Mouse (Mus musculus) c-Kit-positive CD71-positive TER-119-positive erythroid progenitor cells, embryonic 14.5 days (primary cell): ENCODE results near the gene Ptprt.

ENCODE experiments used
- DNase-seq: peaks from one replicate; pipeline ENCODE4 v3.0.0-alpha.2; 2013; ENCODE audit warnings: low spot score

Ptprt gene

GRCm38 (mm10) chr2:162411014-162411413 is 249.9 kb downstream of the Ptprt start:
- DNase-seq: no peak

- no peak for DNase-seq
Observed at GRCm38 (mm10) chr2:162409245-162409644, 251.7 kb downstream of the Ptprt start.

GRCm38 (mm10) chr2:162401316-162402100 is 259.4 kb downstream of the Ptprt start:
- no peak for DNase-seq

- no peak for DNase-seq
Observed at GRCm38 (mm10) chr2:162394601-162395000, 266.3 kb downstream of the Ptprt start.

GRCm38 (mm10) chr2:162391834-162392233 is 269.1 kb downstream of the Ptprt start:
- no peak for DNase-seq

- DNase-seq: no peak
Observed at GRCm38 (mm10) chr2:162377309-162377708, 283.6 kb downstream of the Ptprt start.

- DNase-seq: no peak
Observed at GRCm38 (mm10) chr2:162349047-162349446, 311.9 kb downstream of the Ptprt start.

GRCm38 (mm10) chr2:162341846-162342245 is 319.1 kb downstream of the Ptprt start:
- DNase-seq: no peak

GRCm38 (mm10) chr2:162340231-162340630 is 320.7 kb downstream of the Ptprt start:
- DNase-seq: no peak

GRCm38 (mm10) chr2:162332066-162332683 is 328.8 kb downstream of the Ptprt start:
- DNase-seq: no peak

- DNase-seq: no peak
Observed at GRCm38 (mm10) chr2:162329430-162329829, 331.5 kb downstream of the Ptprt start.

- DNase-seq: no peak
Observed at GRCm38 (mm10) chr2:162322411-162322810, 338.5 kb downstream of the Ptprt start.

- no peak for DNase-seq
Observed at GRCm38 (mm10) chr2:162307996-162308395, 353.0 kb downstream of the Ptprt start.

- no peak for DNase-seq
Observed at GRCm38 (mm10) chr2:162294070-162294469, 366.9 kb downstream of the Ptprt start.

GRCm38 (mm10) chr2:162282606-162283005 is 378.3 kb downstream of the Ptprt start:
- DNase-seq: no peak

- no peak for DNase-seq
Observed at GRCm38 (mm10) chr2:162282121-162282520, 378.8 kb downstream of the Ptprt start.

- no peak for DNase-seq
Observed at GRCm38 (mm10) chr2:162273826-162274225, 387.1 kb downstream of the Ptprt start.

GRCm38 (mm10) chr2:162251272-162251671 is 409.7 kb downstream of the Ptprt start:
- no peak for DNase-seq

- no peak for DNase-seq
Observed at GRCm38 (mm10) chr2:162248296-162248695, 412.7 kb downstream of the Ptprt start.

- DNase-seq: no peak
Observed at GRCm38 (mm10) chr2:162222476-162222875, 438.5 kb downstream of the Ptprt start.

- DNase-seq: no peak
Observed at GRCm38 (mm10) chr2:162220586-162220985, 440.4 kb downstream of the Ptprt start.

- no peak for DNase-seq
Observed at GRCm38 (mm10) chr2:162219507-162219906, 441.4 kb downstream of the Ptprt start.

- no peak for DNase-seq
Observed at GRCm38 (mm10) chr2:162217896-162218295, 443.1 kb downstream of the Ptprt start.

- DNase-seq: no peak
Observed at GRCm38 (mm10) chr2:162212397-162212796, 448.6 kb downstream of the Ptprt start.
